Mouse (Mus musculus) heart, postnatal 10 days (tissue): ENCODE data around the gene Ift27. TPM values are rescaled to one million over a fixed set of nuclear protein-coding genes. Genes with fewer than 3 reads are reported as not detected.

Source experiments
- DNase-seq, 2 experiments: peaks; one replicate each; pipeline ENCODE4 v3.0.0; 2021
- intact Hi-C: fragments of 180-260 bp; cut with DNase I; formaldehyde crosslinking; loops from one replicate; pipeline ENCODE4 v1.15.1; 2025
- total RNA-seq, 2 experiments: library from RNA; stranded (reverse); gene quantifications; 2 replicates each; pipeline ENCODE4 v1.2.3; 2021

Gene Ift27
- total RNA-seq, 2 experiments from 2014 or later = 14.2 to 20.7 TPM

DNA sequence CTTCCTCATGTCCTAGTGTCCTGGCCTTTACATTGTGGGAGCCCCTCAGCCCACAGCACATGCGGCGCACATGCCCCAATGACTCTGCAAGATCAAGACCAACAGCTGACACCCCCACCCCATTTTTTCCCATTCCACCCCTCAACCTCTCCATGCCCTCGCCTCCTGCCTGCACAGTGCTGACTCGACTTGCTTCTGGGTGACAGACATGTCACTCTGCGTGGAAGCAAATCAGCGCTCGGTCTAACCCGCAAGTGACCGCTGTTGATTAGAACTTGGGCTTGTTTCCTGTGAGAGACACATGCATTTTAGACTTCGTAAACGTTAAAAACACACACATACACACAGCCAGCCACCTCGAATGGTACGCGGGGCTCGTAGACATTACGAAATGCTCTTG is 56.2 kb downstream of the Ift27 start:
- no peak for DNase-seq
- intact Hi-C loops = loop anchor here (2.0 to 5.0 kb wide), 2 partner anchors 51 to 185 kb away; no protein-coding TSS in a partner anchor

DNA sequence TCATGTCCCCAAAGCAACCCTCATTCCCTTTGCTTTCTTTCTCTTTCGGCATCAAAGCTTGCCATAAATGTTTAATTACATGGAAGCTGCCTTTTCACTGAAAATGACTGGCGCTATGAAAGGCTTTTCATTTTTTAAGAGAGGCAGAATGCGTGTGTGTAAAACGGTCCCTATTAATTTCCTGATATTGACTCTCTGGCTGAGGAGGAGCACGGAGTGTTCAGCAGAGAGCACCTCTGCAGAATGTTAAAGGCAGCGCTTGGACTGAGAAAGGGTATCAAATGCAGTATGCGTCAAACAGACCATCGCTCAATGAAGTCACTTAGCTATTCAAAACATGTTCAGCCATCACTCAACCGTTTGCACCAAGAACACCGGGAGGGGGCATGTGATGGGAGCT is 57.0 kb downstream of the Ift27 start:
- intact Hi-C loops = loop anchor here (5.0 kb wide), 1 partner anchor 185 kb away; no protein-coding TSS in a partner anchor
- no peak for DNase-seq

DNA sequence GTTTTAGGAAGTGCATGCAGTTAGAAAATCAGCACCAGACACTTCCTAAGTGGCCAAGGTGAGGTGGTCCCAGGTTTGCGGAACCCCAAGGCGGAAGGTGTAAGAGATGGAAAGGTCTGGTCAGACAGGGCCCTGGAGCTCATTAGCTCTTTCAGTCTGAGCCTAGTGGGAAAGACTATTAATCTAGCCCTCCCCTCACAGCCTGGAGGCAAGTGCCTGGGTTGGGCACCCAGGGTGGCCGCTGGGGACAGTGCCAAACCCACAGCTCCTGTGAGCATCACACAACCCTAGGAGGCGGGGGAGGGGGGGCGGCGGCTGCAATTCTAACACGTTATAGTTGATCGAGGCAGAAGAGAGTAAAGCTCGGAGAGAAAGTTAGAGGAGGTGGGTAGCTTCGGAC is 57.7 kb downstream of the Ift27 start:
- intact Hi-C loops = loop anchor here (5.0 kb wide), 1 partner anchor 184 kb away; no protein-coding TSS in a partner anchor
- DNase-seq = no peak

Other genes with a start within 250 kb of the Ift27 start
- 100 to 1,000 TPM; 200 to 221 TPM for gene Txn2, start 245.1 kb downstream of the Ift27 start, total RNA-seq
- gene Foxred2, start 217.4 kb downstream of the Ift27 start, total RNA-seq = under 1 TPM; 0.20 to 0.38 TPM
- gene Eif3d, start 203.3 kb downstream of the Ift27 start, total RNA-seq = 10 to 100 TPM; 91.8 to 94.0 TPM
- not detected for gene Cacng2, start 54.1 kb downstream of the Ift27 start, total RNA-seq
- not detected for gene Pvalb, start 32.3 kb upstream of the Ift27 start, total RNA-seq
- gene Ncf4, start 70.7 kb upstream of the Ift27 start, total RNA-seq = 1 to 10 TPM; 2.0 to 2.6 TPM
- 1 to 10 TPM; 1.3 to 1.6 TPM for gene Csf2rb2, start 131.6 kb upstream of the Ift27 start, total RNA-seq
- 1 to 10 TPM; 2.2 to 2.7 TPM for gene Csf2rb, start 151.6 kb upstream of the Ift27 start, total RNA-seq
- gene Tex33, start 221.8 kb upstream of the Ift27 start, total RNA-seq = not detected
- gene Tst, start 231.8 kb upstream of the Ift27 start, total RNA-seq = 10 to 100 TPM; 14.4 to 16.4 TPM
- 10 to 100 TPM; 26.0 to 26.3 TPM for gene Mpst, start 232.3 kb upstream of the Ift27 start, total RNA-seq